ENCODE assay signal across 8 mouse cellular contexts in the genomic region with DNA sequence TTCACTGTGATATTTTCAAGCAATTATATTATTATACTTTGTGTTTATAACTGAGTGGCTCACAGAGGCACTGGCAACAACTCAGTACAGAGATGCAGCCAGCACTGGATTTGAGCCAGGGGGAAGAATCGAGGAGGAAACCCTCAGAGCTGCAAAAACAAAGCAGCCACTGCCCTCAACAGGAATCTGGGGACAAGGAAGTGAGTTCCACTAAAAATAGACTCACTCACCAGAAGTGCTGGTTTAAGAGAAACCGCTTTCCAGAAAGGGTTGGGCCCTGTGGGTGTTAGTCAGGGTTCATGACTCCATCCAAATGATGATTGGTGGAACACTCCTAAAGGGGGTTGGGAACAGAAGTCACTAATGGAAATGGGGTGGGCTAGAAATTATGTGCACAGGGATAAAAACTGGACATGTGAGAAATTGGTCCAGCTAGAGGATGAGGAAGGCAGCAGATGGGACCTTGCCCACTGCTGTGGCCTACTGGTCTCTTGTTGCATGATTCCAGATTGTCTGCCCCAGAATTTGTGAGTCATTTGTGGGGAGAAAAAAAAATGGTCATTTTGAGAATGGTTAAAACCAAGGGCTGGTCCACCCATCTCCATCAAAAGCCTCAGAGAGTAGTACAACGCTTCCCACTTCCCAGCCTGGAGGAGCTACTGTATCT. TPM values are rescaled to one million over a fixed set of nuclear protein-coding genes. Genes with fewer than 3 reads are reported as not detected.
DNase-seq lines count a peak whose midpoint lies in the region; ATAC-seq lines count a peak whose summit lies in the region.

No protein-coding gene starts in this region.

- H3K4me2 ChIP-seq in kidney, embryonic 14.5 days (replicated peaks; ENCODE audit: low read depth, low read length) = no peak overlapping the region
- no peak overlapping the region for H3K4me2 ChIP-seq in heart, embryonic 12.5 days

- H3K9ac ChIP-seq in kidney, embryonic 14.5 days (ENCODE audit: low read depth, low read length) = no peak overlapping the region
- H3K9ac ChIP-seq in heart, embryonic 12.5 days = no peak overlapping the region

- no peak for ATAC-seq in kidney, embryonic 14.5 days (ENCODE audit: low FRiP score, low TSS enrichment)
- ATAC-seq in heart, embryonic 12.5 days (ENCODE audit: insufficient number of reproducible peaks, low FRiP score) = 0 out of 2 replicates have a peak, but pooled peaks have one; percentile 25
- ATAC-seq in megakaryocyte progenitor cell, adult 5-6 weeks (replicated peaks; ENCODE audit: poor library complexity) = peak; percentile 92
- no peak for ATAC-seq in CD4-positive, CD25-positive, alpha-beta regulatory T cell, adult 4 months

- WGBS in kidney, embryonic 14.5 days = 66% methylated on average over 3 of the region's 3 CpGs
- 40% methylated on average over 3 of the region's 3 CpGs for WGBS in heart, embryonic 12.5 days

- H3K36me3 ChIP-seq in kidney, embryonic 14.5 days (ENCODE audit: control insufficient read depth, insufficient read depth, low read length) = no peaks in the 10 kb centered on the region
- no peaks in the 10 kb centered on the region for H3K36me3 ChIP-seq in heart, embryonic 12.5 days

- peak; percentile 66 for DNase-seq in kidney, adult 11 months
- DNase-seq in adrenal gland, postnatal 14 days = peak; percentile 71
- peak; percentile 56 to 66 for DNase-seq in kidney, postnatal 4 days
- DNase-seq in T-cell, adult 2 months (ENCODE audit: low spot score) = no peak

- no peaks in the 10 kb centered on the region for H3K4me1 ChIP-seq in kidney, embryonic 14.5 days (ENCODE audit: control insufficient read depth, insufficient read depth, low read length)
- peaks cover 9% of the 10 kb centered on the region for H3K4me1 ChIP-seq in heart, embryonic 12.5 days (replicated peaks)

- H3K9me3 ChIP-seq in kidney, embryonic 14.5 days (ENCODE audit: control insufficient read depth, low read length) = no peaks in the 10 kb centered on the region
- no peaks in the 10 kb centered on the region for H3K9me3 ChIP-seq in heart, embryonic 12.5 days (replicated peaks)

- H3K27ac ChIP-seq in kidney, embryonic 14.5 days (ENCODE audit: low read depth, low read length) = no peak overlapping the region
- no peak overlapping the region for H3K27ac ChIP-seq in heart, embryonic 12.5 days (ENCODE audit: poor library complexity, severe bottlenecking)

- no peak overlapping the region for H3K4me3 ChIP-seq in kidney, embryonic 14.5 days (ENCODE audit: low read length)
- H3K4me3 ChIP-seq in heart, embryonic 12.5 days = no peak overlapping the region

- no peaks in the 10 kb centered on the region for H3K27me3 ChIP-seq in kidney, embryonic 14.5 days (ENCODE audit: control insufficient read depth, insufficient read depth, low read length)
- no peaks in the 10 kb centered on the region for H3K27me3 ChIP-seq in heart, embryonic 12.5 days (replicated peaks)

RNA-seq across cellular contexts. Expression of a gene that starts 20.5 kb away (rescaled TPM):
- 0.97 and 1.1 TPM in 2 replicates for polyA plus RNA-seq in kidney, embryonic 14.5 days (2014; fragmentation: Nextera tagmentation; extraction: Ambion mirVana)
- 210 and 252 TPM in 2 replicates for total RNA-seq in adrenal gland, postnatal 14 days (2021)
- 0.17 and 0.23 TPM in 2 replicates for polyA plus RNA-seq in heart, embryonic 12.5 days (2016; fragmentation: Nextera tagmentation; extraction: Ambion mirVana)
- 23.1 and 32.0 TPM in 2 replicates for total RNA-seq in megakaryocyte progenitor cell, adult 5-6 weeks (2015)
- total RNA-seq in megakaryocyte progenitor cell, adult 5-6 weeks (2017) = 24.5 and 29.0 TPM in 2 replicates
- polyA plus RNA-seq in CD4-positive, CD25-positive, alpha-beta regulatory T cell, adult 4 months (2017; shearing (Covaris generic)) = 10 to 100 TPM; 27.8 to 48.7 TPM

Comparison
In these comparisons a context has a peak if more than half of its experiments do, and no peak if none do; other contexts are left out.
1. ATAC-seq: peak in heart, embryonic 12.5 days (single experiment) and megakaryocyte progenitor cell, adult 5-6 weeks (single experiment); none in kidney, embryonic 14.5 days (single experiment) and CD4-positive, CD25-positive, alpha-beta regulatory T cell, adult 4 months (single experiment).
2. RNA of a gene that starts 20.5 kb away (polyA plus RNA-seq): 27.8 to 48.7 TPM in CD4-positive, CD25-positive, alpha-beta regulatory T cell, adult 4 months; 0.97 to 1.1 TPM in kidney, embryonic 14.5 days and 0.17 to 0.23 TPM in heart, embryonic 12.5 days; every median in the first group is over 10 times any median in the second.